Mouse (Mus musculus): ENCODE data around the gene Filip1l. TPM values are rescaled to one million over a fixed set of nuclear protein-coding genes. Genes with fewer than 3 reads are reported as not detected.

Filip1l gene
- total RNA-seq (2014; rRNA removed) (1.3 and 1.8 TPM in 2 replicates), polyA plus RNA-seq (2015; fragmentation: Nextera tagmentation; extraction: Ambion mirVana) (1.7 and 1.8 TPM in 2 replicates)

- Histone ChIP-seq H3K27ac (ENCODE audit: low read depth, low read length) (no peak within 1 kb of the TSS), H3K4me2 (ENCODE audit: low read depth) (no peak within 1 kb of the TSS), H3K4me3 (ENCODE audit: low read depth, low read length) (no peak within 1 kb of the TSS), H3K36me3 (ENCODE audit: insufficient read depth) (no peaks in the 10 kb centered on the region), H3K27me3 (ENCODE audit: insufficient read depth, low read length) (no peaks in the 10 kb centered on the region), H3K4me1 (ENCODE audit: insufficient read depth) (no peaks in the 10 kb centered on the region), H3K9me3 (ENCODE audit: low read length) (no peaks in the 10 kb centered on the region), H3K9ac (no peak within 1 kb of the TSS)
- no peak for ATAC-seq
- no peak for TF ChIP-seq CTCF (IDR thresholded peaks at IDR 0.05; ENCODE audit: low read depth)
- WGBS, result 77% methylated on average over 6 of the region's 6 CpGs
- DNase-seq, result no peak
These were observed at the start of gene Filip1l for GRCm38 (mm10) chr16:57352751-57353150. Gene Filip1l (plus strand): TSS chr16:57353093.

- ATAC-seq, result no peak
- TF ChIP-seq CTCF (IDR thresholded peaks at IDR 0.05; ENCODE audit: low read depth), result no peak
- Histone ChIP-seq H3K36me3 (ENCODE audit: insufficient read depth) (no peaks in the 10 kb centered on the region), H3K27ac (ENCODE audit: low read depth, low read length) (no peak overlapping the region), H3K27me3 (ENCODE audit: insufficient read depth, low read length) (no peaks in the 10 kb centered on the region), H3K4me1 (ENCODE audit: insufficient read depth) (no peaks in the 10 kb centered on the region), H3K4me3 (ENCODE audit: low read depth, low read length) (no peak overlapping the region), H3K9me3 (ENCODE audit: low read length) (no peaks in the 10 kb centered on the region), H3K4me2 (ENCODE audit: low read depth) (no peak overlapping the region), H3K9ac (no peak overlapping the region)
- no peak for DNase-seq
- 70% methylated on average over 19 of the region's 19 CpGs for WGBS
These were observed 49.2 kb upstream of the Filip1l start for GRCm38 (mm10) chr16:57303716-57304115.

- no peak overlapping the region for H3K4me2 ChIP-seq (ENCODE audit: low read depth)
- WGBS, result 87% methylated on average over 6 of the region's 6 CpGs
- no peak overlapping the region for H3K4me3 ChIP-seq (ENCODE audit: low read depth, low read length)
- H3K27ac ChIP-seq (ENCODE audit: low read depth, low read length), result no peak overlapping the region
- H3K27me3 ChIP-seq (ENCODE audit: insufficient read depth, low read length), result no peaks in the 10 kb centered on the region
- H3K9me3 ChIP-seq (ENCODE audit: low read length), result no peaks in the 10 kb centered on the region
- DNase-seq (no peak), ATAC-seq (no peak)
- no peak for TF ChIP-seq CTCF (IDR thresholded peaks at IDR 0.05; ENCODE audit: low read depth)
- no peaks in the 10 kb centered on the region for H3K36me3 ChIP-seq (ENCODE audit: insufficient read depth)
- H3K9ac ChIP-seq, result no peak overlapping the region
- H3K4me1 ChIP-seq (ENCODE audit: insufficient read depth), result no peaks in the 10 kb centered on the region
These were observed 47.4 kb upstream of the Filip1l start for GRCm38 (mm10) chr16:57305463-57305862.

- Histone ChIP-seq H3K27ac (ENCODE audit: low read depth, low read length) (no peak overlapping the region), H3K36me3 (ENCODE audit: insufficient read depth) (no peaks in the 10 kb centered on the region), H3K4me3 (ENCODE audit: low read depth, low read length) (no peak overlapping the region), H3K27me3 (ENCODE audit: insufficient read depth, low read length) (no peaks in the 10 kb centered on the region), H3K4me1 (ENCODE audit: insufficient read depth) (no peaks in the 10 kb centered on the region), H3K9me3 (ENCODE audit: low read length) (no peaks in the 10 kb centered on the region), H3K4me2 (ENCODE audit: low read depth) (no peak overlapping the region), H3K9ac (no peak overlapping the region)
- DNase-seq (no peak), ATAC-seq (no peak)
- WGBS, result 89% methylated on average over 2 of the region's 2 CpGs
- TF ChIP-seq CTCF (IDR thresholded peaks at IDR 0.05; ENCODE audit: low read depth), result no peak
These were observed 40.8 kb upstream of the Filip1l start for GRCm38 (mm10) chr16:57312130-57312529.

GRCm38 (mm10) chr16:57313487-57313886 lies 39.4 kb upstream of the Filip1l start:
- Histone ChIP-seq H3K27ac (ENCODE audit: low read depth, low read length) (no peak overlapping the region), H3K4me2 (ENCODE audit: low read depth) (no peak overlapping the region), H3K4me3 (ENCODE audit: low read depth, low read length) (no peak overlapping the region), H3K36me3 (ENCODE audit: insufficient read depth) (no peaks in the 10 kb centered on the region), H3K4me1 (ENCODE audit: insufficient read depth) (no peaks in the 10 kb centered on the region), H3K9me3 (ENCODE audit: low read length) (no peaks in the 10 kb centered on the region), H3K9ac (no peak overlapping the region), H3K27me3 (ENCODE audit: insufficient read depth, low read length) (no peaks in the 10 kb centered on the region)
- no peak for TF ChIP-seq CTCF (IDR thresholded peaks at IDR 0.05; ENCODE audit: low read depth)
- no peak for ATAC-seq
- no peak for DNase-seq
- 89% methylated on average over 3 of the region's 3 CpGs for WGBS

GRCm38 (mm10) chr16:57314236-57314635 lies 38.7 kb upstream of the Filip1l start:
- no peak overlapping the region for H3K4me3 ChIP-seq (ENCODE audit: low read depth, low read length)
- no peak for TF ChIP-seq CTCF (IDR thresholded peaks at IDR 0.05; ENCODE audit: low read depth)
- H3K27me3 ChIP-seq (ENCODE audit: insufficient read depth, low read length), result no peaks in the 10 kb centered on the region
- H3K9ac ChIP-seq, result no peak overlapping the region
- no peak overlapping the region for H3K4me2 ChIP-seq (ENCODE audit: low read depth)
- H3K9me3 ChIP-seq (ENCODE audit: low read length), result no peaks in the 10 kb centered on the region
- no peaks in the 10 kb centered on the region for H3K4me1 ChIP-seq (ENCODE audit: insufficient read depth)
- 26% methylated on average over 3 of the region's 3 CpGs for WGBS
- no peak overlapping the region for H3K27ac ChIP-seq (ENCODE audit: low read depth, low read length)
- ATAC-seq (no peak), DNase-seq (no peak)
- H3K36me3 ChIP-seq (ENCODE audit: insufficient read depth), result no peaks in the 10 kb centered on the region

GRCm38 (mm10) chr16:57315026-57315425 lies 37.9 kb upstream of the Filip1l start:
- Histone ChIP-seq H3K4me2 (ENCODE audit: low read depth) (no peak overlapping the region), H3K4me3 (ENCODE audit: low read depth, low read length) (no peak overlapping the region), H3K9me3 (ENCODE audit: low read length) (no peaks in the 10 kb centered on the region), H3K4me1 (ENCODE audit: insufficient read depth) (no peaks in the 10 kb centered on the region), H3K27ac (ENCODE audit: low read depth, low read length) (no peak overlapping the region), H3K27me3 (ENCODE audit: insufficient read depth, low read length) (no peaks in the 10 kb centered on the region), H3K36me3 (ENCODE audit: insufficient read depth) (no peaks in the 10 kb centered on the region), H3K9ac (no peak overlapping the region)
- DNase-seq (no peak), ATAC-seq (no peak)
- no peak for TF ChIP-seq CTCF (IDR thresholded peaks at IDR 0.05; ENCODE audit: low read depth)
- 88% methylated on average over 9 of the region's 9 CpGs for WGBS

GRCm38 (mm10) chr16:57317127-57317526 lies 35.8 kb upstream of the Filip1l start:
- H3K27ac ChIP-seq (ENCODE audit: low read depth, low read length), result no peak overlapping the region
- TF ChIP-seq CTCF (IDR thresholded peaks at IDR 0.05; ENCODE audit: low read depth), result no peak
- ATAC-seq, result no peak
- no peak overlapping the region for H3K9ac ChIP-seq
- 83% methylated on average over 4 of the region's 4 CpGs for WGBS
- no peaks in the 10 kb centered on the region for H3K9me3 ChIP-seq (ENCODE audit: low read length)
- no peak overlapping the region for H3K4me3 ChIP-seq (ENCODE audit: low read depth, low read length)
- H3K36me3 ChIP-seq (ENCODE audit: insufficient read depth), result no peaks in the 10 kb centered on the region
- DNase-seq, result no peak
- H3K27me3 ChIP-seq (ENCODE audit: insufficient read depth, low read length), result no peaks in the 10 kb centered on the region
- H3K4me2 ChIP-seq (ENCODE audit: low read depth), result no peak overlapping the region
- no peaks in the 10 kb centered on the region for H3K4me1 ChIP-seq (ENCODE audit: insufficient read depth)
